Mouse (Mus musculus) kidney, adult 18-20 months (tissue): ENCODE data around the gene Stac3.

Experiments
- DNase-seq: peaks from one replicate; pipeline ENCODE4 v3.0.0; 2021

Stac3 gene

DNA sequence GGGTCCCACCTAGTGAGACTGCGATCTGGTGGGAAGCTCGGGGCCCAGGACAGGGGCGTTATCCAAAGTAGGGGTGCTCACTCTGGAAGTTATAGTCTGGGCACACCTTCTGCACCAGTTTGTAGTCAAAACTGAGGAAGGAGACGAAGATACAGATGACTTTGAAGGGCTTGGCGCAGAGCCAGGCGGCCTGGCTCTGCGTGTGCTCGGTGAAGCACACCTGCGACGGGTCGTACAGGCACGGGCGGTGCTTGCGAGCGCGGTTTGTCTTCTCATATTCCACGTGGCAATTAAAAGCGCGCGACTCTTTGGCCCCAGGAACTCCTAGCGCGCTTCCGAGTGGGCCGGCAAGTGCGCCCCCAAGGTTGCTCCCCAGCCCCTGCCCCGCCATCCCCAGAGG is 24.6 kb downstream of the Stac3 start:
- DNase-seq = no peak

DNA sequence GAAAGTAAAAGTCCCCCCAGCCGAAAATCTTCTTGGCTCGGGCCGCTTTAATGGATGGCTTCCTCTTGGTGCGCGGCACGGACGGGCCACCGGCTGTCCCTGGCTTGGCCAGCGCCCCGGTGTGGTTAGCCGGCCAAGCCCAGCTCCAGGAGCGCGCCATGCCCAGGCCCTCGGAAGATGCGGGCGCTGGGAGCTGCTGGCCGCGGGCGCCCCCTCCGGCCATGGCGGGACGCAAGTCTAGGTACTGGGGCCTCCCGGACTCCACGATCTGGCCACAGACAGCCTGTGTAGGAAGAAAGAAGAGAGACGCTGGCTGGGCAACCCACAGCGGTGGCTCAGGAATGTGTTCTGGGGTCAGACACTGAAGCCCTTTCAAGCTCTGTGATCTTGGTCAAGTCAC is 25.2 kb downstream of the Stac3 start:
- DNase-seq = peak; percentile 69

DNA sequence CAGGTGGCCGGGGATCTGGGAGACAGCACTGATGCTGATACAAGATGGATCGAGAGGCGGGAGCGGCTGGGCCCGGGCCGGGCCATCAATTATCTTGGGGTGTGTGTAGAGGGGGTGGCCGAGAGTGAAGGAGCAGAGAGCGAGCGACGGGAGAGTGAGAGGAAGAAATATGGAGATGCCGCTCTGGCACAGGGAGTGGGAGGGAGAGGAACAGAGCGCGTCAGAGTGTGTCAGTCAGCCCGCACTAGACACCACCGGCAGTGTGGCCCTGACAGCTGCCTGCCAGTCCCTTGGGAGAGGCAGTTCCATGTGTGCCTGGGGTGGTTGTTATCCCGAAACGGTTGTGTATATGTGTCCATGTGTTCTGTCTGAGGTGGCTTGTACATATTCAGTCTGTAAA is 26.0 kb downstream of the Stac3 start:
- no peak for DNase-seq

DNA sequence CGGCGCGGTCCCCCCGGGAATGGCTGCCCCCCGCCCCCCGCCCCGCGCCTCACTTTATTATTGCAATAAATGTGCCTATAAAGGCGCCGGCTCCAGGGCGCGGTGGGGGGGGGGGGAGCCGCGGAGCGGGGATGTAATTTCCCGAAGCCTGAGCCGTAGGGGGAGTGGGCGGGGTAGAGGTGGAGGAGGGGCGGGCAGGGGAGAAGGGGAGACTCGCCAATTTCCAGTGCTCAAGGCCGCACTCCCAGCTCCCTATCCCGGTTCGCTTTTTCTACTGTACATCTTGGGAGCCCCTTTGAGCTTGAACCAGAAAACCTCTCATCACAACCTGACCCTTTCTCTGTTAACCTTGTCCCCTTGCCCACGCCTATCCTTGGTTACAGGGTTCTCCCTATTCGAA is 29.5 kb downstream of the Stac3 start:
- no peak for DNase-seq

DNA sequence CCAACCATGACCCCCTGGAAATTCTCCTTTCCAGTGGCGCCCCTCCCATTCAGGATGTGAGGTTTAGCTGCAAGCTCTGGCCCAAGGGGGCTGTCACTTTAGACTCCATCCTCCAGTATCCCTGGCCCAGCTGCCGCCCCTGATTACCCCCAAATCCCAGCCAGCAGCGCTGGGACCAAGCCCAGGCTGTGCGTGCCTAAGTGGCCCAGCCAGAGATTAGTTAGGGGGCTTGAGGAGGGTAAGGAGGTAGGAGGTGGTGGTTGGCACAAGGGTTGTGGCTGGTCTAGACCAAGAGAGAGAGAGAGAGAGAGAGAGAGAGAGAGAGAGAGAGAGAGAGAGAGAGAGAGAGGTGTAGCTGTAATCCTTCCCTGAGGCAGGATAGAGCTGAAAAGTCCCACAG is 30.1 kb downstream of the Stac3 start:
- no peak for DNase-seq

DNA sequence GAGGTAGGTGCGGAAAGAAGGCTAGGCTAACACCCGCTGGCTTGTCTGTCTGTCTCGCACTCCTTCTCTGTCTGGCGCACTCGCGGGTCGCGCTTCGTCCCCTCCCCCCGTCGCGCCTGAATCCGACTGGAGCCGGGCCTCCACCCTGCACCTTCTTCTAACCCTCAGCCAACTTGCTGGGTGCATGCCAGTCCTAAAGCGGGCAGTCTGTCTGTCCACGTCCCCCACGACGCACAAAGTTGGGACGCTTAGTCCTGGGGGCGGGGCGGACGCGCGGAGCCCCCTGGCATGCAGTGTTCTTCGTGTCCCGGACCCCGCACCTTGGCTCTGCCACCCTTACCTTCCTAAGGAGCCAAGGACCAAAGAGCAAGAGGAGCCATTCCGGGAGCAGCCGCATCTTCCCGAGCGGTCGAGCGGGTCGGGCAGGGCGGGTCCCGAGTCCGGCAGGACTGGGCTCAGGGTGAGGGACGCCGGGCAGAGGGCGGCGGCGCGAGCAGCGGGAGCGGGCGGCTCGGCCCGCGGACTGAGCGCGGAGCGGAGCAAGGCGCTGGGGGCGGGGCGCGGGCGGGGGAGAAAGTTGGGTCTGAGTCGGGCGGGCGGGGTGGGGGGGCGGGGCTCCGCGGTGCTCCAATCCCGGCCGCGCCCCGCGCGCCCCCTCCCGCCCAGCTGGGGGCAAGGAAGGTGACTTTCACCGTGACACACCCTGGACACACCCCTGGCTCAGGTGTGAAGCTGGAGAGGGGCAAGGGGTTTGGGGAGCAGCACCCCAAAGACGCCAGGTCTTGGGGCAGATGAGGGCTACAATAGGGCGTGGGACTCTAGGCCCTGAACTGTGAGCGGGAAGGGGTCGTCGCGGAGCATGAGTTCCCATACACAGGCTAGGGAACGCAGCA is 32.8 kb downstream of the Stac3 start, which contains the start of gene Nxph4:
TSS of gene Nxph4 (minus strand) at position 524 of the 893 bp plus-strand sequence.
- DNase-seq = peak; percentile 50

DNA sequence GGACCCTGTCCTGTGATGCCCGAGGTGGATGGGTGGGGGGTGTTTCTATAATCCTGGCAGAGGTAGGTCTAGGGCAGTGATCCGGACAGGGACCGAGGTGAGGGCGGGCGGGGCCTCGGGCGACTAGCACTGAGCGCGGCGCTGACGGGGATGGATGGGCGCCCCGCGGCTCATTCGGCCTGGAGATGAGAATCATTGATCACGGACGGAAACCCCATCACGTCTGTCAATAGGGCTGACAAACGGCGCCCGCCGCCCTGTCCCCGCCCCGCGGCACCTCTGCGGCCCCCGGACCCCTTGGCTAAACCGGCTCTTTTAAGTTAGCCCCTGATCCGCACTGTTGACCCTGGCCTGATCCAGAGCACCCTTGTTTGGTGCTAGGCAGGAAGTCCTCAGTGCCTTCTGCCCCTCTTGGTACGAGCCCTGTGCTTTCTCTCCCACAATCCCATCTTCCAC is 33.5 kb downstream of the Stac3 start:
- DNase-seq = no peak

DNA sequence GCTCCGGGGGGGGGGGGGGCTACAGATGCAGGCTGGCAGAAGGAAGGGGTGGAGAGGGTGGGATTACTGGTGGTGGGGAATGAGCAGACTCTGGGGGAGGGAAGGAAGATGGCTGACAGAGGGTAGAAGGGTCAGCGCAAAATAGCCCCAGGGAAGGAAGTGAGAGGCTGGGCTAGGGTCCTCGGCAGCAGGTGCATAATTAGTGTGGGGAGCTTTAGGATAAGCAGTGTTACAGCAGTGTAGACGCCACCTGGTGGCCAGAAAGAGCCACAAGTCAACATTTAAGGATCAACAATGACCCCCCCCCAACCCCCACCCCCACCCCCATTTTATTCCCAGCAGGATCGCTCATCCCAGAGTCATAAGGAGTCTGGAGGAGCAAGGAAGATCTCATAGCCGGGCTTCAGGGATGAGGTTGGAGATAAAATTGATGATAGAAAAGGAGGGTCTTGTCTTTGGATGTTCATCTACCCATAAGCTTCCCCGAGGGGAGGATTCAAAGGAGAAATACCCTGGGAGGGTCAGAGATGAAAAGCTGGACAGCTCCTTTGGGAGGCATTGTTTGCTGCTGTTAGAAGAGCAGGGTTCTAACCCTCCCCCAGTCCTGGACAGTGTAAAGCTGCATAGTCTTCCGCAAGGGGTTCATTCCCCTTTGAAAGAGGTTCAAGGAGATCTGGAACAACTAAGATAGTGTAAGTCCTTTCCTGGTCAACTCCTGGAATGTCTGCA is 35.3 kb downstream of the Stac3 start:
- DNase-seq = peak; percentile 51

DNA sequence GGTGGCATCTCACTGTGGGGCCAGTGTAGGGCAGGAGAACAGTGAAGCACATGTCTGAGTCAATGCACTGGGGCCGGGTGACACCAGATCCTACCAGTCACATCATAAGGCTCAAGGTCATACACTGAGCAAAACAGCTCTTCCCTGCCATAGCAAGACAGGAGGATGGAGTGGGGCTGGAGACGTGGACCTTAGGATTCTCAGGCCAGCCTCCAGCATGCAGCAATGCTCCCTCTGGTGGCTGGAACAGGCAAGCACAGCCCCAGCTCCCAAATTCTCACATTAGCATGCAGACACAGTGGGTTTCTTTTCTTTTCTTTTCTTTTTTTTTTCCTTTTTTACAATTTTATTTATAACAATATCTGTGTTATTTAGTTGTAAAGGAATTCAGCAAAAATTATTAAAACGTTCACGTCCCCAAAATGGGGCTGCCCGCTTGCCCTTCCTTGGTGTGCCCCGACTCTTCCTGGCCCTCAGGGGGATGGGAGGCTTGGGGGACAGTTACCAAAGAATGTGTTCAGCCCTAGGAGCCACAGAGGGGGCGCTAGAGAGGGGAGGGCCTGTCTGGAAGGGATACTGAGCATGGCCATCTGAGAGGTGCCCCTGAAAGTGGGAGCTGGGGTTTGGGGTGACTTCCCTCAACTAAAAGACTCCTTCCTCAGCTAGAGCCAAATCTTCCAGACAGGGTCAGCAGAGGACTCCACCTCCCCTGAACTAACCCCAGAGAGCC is 36.5 kb downstream of the Stac3 start:
- DNase-seq = peak; percentile 87

DNA sequence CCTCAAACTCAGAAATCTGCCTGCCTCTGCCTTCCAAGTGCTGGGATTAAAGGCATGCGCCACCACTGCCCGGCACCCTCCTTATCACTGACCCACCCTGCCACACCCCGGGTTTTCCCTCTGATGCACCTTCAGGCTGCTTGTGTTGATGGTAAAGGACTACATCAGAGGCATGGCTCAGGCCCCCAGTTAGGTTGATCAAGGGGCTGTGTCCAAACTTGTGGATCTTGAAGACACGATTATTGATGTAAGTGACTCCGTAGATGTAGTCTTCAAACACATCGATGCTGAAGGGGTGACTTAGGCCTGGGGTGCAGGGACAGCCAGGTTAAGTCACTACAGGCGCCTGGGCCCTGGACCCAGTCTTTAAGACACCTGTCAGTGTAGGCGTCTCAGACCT is 40.0 kb downstream of the Stac3 start:
- no peak for DNase-seq

DNA sequence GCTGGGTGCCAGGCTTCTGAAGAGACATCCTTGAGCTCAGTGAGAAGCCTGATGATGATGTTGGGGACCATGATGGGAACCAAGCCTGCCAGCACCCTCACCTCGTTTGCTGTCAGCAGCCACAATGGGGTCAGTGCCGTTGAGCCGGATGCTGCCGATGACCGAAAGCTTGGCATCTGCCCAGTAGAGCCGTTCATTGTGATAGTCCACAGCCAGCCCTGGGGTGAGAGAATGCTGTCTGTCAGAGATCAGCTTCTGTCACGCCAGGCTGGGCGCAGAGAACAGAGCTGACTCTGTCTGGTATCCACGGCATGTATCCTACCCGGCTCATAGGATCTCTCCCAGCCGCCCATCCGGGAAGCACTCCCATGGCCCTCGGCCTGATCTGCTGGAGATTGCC is 40.6 kb downstream of the Stac3 start:
- DNase-seq = no peak

DNA sequence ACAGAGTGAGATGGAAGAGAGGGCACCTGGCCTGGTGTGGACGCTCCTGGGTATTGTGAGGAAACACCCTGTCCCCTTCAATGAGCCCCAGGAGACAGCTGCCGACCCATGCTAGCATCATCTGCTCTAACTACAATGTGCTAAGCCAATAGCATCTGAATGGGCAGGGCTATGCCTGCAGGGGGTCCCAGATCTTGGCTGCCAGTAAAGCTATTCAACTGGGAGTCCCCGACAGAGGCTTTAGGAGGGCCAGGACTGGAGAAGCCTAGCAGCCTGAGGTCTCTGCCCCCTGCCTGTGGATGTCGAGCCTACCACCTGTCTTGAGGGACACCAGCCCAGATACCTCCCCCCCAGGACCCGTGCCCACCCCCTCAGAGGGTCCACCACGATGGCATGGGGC is 41.2 kb downstream of the Stac3 start:
- no peak for DNase-seq

DNA sequence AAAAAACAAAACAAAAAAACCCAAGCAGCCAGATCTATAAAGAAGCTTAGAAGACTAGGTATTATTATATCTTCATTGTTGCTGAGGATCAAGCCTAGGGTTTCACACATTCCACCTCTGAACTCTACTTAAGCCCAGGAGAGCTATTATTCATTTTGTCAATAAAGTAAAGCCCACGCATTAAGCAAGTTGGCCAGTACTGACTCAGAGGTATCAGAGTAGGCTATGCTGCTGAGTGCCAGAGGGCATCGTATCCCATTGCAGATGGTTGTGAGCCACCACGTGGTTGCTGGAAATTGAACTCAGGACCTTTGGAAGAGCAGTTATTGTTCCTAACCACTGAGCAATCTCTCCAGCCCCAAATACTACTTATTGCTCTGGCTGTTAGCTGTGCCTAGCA is 42.4 kb downstream of the Stac3 start:
- DNase-seq = no peak

DNA sequence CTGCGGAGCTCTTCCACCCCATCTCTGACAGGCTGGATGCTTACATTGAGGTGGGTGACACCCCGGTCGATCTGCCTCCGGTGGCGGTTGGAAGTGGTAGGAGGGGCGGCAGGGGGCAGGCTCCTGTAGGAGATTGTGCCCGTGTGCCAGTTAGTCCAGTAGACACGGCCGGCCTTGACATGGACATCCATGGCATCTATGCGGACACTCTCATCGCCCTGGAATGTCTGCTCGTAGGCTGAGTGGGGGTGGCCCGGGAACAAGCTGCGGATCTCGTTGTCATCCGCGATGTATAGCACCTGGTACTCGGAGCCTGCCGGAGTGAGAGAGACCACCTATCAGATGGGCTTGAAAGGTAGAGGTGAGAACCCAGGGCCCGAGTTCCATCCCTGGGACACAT is 42.9 kb downstream of the Stac3 start:
- no peak for DNase-seq

DNA sequence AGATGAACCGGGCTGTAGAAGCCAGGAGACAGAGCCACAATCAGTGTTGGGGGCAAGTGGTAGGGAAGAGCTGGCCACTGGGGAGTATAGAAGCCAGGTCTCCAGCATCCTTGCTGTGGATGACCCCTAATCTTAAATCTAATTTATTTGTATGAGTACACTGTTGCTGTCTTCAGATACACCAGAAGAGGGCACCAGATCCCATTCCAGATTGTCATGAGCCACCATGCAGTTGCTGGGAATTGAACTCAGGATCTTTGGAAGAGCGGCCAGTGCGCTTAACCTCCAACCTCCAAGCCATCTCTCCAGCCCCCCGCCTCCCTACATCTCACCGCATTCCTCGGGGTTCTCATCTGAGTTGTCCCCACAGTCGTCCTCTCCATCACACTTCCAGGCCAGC is 45.0 kb downstream of the Stac3 start:
- DNase-seq = no peak

DNA sequence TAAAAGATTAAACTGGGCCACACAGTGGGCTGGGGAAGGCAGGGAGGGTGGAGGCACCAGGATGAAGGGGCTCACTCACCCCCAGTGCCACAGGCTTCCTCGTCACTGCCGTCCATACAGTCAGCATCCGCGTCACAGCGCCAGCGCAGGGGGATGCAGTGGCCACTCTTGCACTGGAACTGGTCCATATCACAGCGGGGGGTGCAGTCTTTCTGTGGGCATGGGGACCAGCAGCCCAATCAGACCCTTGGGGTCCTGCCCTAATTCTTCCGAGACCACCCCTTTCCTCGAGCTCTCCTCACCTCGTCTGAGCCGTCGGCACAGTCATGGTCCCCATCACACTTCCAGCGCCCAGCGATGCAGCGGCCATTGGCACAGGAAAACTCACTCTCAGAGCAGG is 46.8 kb downstream of the Stac3 start:
- no peak for DNase-seq

DNA sequence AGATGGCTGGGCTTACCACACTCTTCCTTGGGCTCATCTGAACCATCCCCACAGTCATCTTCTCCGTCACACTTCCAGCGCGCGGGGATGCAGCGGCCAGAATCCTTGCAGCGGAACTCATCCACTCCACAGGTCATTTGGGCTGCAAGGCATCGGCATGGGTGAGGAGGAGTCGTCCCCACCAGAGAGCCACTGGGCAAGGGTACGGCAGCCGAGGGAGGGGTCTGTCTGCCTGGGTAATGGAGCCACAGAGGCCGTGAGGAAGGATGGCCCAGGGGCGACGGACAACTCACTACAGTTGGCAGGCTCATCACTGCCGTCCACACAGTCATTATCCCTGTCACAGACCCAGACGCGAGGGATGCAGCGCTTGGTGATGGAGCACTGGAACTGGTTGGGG is 48.4 kb downstream of the Stac3 start:
- DNase-seq = no peak

DNA sequence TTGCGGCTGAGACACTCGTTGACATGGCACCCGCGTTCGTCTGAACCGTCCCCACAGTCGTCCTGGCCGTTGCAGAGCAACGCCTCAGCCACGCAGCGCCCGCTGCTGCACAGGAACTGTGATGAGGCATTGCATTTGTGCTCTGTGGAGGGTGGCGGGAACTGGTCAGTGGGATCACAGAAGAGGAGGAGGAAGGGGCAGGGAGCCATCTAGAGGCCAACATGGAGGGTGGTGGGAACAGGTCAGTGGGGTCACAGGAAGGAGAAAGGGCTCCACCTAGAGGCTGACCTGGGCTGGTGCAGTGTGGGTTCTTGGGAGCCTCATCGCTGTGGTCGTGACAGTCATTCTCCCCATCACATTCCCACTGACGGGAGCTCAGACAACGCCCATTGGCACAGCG is 54.2 kb downstream of the Stac3 start:
- no peak for DNase-seq

DNA sequence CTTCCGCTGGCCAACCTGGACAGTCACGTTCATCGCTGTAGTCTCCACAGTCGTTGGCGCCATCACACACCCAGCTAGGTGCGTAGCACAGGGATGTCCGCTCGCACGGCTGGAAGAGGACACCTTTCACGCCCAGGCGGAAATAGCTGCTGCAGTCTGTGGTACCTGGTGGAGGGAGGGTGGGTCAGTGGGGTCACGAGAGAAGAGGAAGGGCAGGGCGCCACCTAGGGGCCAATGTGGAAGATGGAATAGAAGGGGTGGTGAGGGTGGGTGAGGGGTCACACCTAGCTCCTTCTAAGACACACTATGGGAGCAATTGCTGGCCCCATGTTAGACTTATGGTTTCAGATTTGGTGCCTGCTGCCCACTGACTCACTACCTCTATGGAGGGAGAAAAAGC is 55.9 kb downstream of the Stac3 start:
- no peak for DNase-seq
